Mouse (Mus musculus) yolk sac, embryonic 10.5 days (tissue): Measurements from ENCODE around the gene Pex19.

Experiments used
- DNase-seq: peaks from one replicate; pipeline ENCODE4 v3.0.0-alpha.2; 2017; ENCODE audit warnings: low spot score

The Pex19 gene

DNA sequence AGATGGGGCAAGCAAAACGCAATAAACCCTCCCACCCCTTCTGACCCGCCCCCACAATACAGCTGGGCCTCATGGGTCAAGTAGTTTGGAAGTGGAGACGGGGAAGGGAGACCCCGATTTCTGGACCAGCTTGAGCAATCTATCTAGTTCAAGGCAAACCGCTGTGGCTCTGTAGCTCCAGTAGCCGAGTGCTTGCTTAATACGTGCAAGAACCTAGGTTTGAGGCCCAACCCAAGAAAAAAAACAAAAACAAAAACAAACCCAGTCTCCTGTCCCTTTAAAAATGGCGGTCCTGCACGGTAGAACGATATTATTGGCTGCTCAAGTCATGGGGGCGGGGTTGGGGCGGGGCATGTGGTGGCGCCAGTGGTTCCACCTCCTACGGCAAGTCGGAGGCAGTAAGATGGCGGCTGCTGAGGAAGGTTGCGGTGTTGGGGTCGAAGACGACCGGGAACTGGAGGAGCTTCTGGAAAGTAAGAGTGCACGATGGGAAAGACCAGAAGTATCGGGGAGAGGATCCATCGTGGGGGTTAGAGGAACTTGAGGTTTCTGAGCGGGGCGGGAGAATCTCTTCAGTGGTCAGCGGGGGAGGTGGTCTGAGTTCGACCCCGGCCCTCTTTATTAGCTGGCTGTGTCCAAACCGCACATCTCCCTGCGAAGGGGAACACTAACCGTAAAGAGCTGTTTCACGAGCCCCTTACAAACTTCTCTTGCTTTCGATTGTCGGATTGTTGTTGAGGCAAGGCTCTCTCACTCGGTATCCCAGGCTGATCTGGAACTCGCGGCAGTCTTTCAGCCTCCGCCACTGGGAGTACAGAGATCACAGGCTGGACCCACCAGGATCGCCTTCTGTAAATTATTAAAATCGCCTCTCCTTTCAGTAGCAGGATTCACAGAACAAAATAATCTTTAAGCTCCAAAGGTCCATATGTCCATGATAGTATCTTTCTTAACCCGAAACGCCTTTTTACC, at the start of gene Pex19:
Gene Pex19 (plus strand): TSS at position 380 of the 972 bp plus-strand sequence.
- peak; percentile 93 for DNase-seq

DNA sequence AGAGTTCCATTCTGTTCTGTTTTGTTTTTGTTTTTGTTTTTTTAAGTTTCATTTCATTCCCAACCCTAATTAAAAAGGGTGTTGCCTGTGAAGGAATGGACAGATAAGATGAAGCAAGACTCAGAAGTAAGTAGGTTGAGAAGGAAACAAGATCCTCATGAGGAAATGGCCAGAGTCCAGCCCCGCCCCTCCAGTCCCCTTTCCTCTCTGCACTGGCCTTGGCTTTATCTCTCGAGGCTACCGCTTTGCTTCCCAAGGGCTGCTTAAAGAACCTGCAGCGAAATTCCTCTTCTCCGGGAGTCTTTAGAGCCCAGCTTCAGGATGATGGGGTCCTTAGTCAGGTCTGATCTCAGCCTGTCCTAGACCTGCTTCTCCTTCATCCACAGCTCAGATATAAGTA, 48.6 kb upstream of the Pex19 start:
- DNase-seq = peak; percentile 65

DNA sequence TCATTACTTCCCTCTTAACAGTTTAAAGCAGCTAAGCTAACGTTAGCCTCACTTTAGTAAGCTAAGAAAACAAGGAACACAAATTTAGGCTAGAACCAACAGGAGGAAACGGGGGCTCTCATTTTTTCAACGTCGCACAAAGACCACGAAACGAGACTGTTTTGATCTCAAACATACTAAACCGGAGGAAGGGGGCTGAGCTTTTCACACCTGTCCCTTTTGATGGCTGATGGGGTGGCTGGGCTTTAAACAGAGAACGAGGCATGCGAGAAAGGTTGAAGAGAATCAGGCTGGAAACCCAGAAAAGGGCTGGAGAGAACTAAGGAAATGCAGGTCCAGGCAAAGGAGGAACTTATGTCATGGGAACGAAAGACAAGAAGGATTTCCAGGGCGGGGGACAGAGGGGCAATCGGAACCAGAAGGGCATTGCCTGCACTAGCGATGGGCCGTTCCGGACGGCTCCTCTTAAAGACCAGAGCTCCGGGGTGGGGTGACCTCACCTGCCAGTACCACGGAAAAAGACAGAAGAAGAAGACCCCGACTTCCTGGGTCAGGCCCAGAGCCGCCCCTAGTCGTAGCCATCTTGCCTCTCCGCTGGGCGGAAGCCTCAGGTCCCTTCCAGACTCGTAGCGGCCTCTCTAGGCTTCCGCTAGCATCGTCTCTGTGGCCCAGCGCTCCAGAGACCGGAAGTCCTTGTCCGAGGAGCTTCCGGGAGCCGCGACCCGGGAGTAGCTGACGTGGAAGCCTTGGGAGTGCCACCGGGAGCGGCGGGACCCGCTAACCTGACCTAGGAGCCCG, 44.3 kb upstream of the Pex19 start, which contains the start of the genes Copa and Ncstn:
Gene Copa (plus strand): TSS at position 429 of the 798 bp plus-strand sequence.
Gene Ncstn (minus strand): TSS at position 695 of the 798 bp plus-strand sequence.
- DNase-seq = peak; percentile 95

DNA sequence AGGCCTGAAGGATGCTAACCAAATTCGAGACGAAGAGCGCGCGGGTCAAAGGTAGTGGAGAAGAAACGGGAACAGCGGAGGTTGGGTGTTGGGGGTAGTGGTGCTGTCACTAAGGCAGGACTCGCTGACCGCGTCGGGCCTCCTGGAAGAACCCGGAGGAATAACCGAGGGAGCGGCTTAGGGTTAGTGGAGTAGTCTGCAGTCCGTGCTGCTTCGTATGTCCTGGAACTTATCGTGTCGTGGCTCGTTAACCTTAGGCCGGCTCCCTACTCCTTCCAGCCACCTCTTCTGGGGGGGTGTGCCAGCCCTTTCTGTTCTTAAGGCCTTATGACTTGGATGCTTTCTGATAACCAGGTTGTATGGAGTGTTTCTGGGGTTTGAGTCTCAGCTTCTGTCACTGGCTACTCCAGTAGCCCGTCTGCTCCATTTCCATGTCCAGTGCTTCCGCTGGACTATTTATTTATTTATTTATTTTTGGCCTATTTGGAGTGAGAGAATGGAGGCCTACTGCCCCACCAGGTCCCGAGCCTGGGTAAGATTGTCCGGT, 43.6 kb upstream of the Pex19 start:
- no peak for DNase-seq

DNA sequence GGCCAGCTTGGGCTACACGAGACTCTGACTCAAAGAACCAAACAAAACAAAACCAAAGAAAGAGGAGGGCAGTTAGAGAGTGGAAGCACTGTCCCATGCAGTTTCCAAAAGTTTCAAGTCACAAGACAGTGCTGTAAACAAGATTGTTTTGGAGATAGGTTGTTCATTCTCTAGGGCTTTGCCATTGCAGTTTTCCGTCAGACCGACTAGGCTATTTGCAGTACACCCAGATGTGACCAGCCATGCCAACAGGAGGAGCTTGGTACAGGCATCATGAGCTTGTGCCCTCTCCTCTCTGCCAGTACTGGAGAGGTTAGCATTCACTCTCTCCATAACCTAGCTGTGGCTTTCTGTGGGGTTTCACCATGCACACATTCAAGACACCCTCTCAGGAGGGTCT, 33.0 kb upstream of the Pex19 start:
- DNase-seq = no peak

DNA sequence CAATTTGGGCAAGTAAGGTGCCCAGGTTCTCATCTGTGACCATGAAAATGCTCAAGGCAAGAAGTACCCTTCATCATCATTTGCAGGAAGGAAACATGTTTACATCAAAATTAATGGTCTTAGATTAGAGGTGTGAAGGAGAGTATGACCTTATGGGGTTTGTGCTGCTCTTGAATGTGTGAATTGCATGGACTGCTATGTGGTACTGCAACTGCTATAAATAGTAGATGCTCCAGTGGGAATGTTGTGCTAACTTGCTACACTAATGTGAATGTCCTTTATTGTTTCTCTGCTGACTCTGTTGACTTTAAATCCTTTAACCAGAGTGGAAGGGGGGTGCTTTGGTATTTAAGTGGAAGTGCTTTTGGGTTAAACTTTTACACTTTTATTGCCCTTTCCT, 32.3 kb upstream of the Pex19 start:
- no peak for DNase-seq

DNA sequence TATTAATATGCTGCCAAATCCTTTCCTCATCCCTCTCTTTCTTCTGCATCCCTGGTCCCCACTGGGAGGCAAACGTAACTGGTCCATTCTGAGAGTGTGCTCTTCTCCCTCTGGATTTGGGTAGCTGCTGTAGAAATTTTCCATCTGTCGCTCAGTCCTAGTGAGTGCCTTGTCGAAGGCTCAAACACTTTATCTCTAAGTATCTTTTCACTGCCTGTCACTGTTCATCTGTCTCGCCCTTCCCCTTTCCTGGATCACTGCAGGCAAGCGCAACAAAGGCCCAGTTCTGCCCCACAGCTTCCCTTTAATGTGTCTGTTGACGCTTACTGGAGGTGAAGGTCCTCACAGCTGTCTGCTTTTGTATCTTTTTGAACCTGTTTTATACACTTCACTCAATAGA, 31.4 kb upstream of the Pex19 start:
- no peak for DNase-seq

DNA sequence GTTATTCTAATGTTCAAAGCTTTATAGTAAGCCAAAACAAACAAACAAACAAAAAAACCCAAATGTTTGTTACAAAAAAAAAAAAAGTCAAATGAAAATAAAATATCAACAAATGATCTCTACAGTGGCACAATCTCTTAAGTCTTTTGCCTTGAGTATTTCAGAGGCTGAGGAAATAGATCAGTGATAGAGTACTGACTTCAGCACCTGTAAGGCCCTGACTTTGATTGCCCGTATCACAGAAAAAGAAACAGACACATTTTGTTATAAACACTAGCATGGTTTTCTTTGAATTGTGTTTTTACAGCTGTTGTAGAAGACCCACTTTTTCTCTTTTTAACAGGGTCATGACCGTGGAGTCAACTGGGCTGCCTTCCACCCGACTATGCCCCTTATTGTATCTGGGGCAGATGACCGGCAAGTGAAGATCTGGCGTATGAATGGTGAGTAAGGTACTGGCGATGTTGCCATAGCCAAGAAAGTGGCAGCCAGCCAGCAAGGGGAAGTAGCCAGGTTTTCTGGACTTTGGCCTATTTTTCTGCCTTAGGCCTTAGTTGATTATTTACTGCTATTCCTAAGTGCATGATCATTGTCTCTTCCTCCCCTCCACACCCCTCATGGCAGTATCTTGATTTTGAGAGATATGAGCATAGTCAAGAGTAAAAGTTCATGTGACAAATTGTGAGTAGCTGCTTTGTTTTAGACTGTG, 27.1 kb upstream of the Pex19 start:
- DNase-seq = peak; percentile 73

DNA sequence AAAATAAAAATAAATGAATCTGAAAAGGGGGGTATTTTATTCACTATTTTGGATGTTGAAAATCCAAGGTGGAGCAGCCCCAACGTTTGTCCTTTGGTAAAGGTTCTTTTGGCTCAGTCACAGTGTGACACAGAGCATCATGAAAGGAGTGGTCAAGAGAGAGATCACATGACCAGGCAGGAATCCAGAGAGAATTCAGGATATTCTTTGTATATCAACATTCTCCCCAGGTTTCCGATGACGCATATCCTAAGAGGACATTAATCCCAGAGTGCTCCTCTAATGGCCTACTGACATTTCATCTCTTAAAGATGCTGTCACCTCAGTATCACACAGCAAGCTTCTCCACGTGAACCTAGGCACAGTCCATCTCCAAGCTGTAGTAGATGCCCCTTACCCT, 22.9 kb upstream of the Pex19 start:
- no peak for DNase-seq

DNA sequence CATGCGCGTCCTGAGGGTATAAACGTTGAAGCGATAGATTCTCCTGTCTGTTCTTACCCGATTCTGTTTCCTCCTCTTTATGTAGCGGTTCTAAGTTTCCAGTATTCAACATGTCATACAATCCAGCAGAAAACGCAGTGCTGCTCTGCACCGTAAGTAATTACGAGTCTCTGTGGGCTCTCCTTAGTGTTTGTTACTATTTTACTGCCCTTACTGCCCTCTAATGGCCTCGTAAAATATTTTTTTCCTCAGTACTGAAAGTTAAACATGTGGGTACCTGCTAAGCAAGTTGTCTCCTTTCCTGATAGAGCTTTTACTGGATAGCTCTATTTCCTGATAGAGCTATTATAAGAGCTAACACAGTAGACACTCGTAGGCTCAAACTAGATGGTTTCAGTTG, 21.5 kb upstream of the Pex19 start:
- DNase-seq = no peak

DNA sequence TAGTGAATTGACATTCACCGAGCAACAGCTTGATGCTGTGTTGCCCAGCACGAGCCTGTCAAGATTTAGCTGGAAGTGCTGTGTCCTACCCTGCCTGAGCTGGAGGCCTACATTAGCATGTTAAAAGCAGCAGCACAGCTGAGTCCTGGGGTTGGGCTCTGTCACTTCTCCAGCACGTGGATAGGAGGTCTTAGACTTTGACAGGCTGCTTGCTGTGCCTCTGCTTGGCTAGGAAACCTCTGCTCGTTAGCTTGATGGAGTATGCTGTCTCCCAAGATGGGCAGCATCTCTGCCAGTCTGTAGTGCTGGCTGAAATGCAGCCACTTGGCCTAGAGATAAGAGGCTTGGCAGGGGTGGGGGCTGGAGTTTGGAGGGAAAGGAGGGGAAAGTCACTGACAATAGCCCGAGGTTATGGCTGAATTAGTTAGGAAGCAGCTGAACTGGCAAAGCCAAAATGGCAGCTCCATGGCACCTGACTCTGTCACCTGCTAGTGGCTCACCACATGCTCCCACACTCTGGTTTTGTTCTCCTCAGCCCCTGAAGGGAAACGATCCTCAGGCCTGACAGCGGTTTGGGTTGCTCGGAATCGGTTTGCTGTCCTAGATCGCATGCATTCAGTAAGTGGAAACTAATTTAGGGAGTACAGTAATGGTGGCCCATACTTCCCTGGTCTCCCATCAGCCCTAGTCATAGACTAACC, 18.6 kb upstream of the Pex19 start:
- DNase-seq = no peak

DNA sequence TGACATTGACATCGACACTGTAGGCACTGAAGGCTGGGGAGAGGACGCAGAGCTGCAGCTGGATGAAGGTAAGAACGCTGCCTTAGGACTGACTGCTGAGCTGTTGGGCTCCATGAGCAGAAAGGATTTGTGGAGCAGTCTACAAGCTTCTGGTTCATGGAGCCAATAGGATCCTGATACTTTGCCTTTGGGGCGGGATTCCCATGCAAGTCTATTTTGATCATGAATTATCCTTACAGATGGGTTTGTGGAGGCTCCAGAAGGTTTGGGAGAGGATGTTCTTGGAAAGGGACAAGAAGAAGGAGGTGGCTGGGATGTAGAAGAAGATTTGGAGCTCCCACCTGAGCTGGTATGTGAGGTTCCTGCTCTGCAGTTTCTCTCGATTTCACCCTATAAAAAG, 9.6 kb upstream of the Pex19 start:
- no peak for DNase-seq

DNA sequence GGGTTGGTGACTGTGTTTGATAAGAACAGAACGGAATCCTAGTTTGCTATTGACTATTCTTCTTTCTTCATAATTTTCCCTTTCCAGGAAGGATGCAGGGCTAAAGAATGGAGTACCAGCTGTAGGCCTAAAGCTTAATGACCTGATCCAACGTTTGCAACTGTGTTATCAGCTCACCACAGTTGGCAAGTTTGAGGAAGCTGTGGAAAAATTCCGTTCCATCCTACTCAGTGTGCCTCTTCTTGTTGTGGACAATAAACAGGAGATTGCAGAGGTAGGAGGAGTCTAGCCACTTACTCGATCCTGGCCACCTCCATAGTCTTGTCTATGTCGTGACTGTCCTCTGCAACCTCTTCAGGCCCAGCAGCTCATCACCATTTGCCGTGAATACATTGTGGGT, 7.5 kb upstream of the Pex19 start:
- no peak for DNase-seq

DNA sequence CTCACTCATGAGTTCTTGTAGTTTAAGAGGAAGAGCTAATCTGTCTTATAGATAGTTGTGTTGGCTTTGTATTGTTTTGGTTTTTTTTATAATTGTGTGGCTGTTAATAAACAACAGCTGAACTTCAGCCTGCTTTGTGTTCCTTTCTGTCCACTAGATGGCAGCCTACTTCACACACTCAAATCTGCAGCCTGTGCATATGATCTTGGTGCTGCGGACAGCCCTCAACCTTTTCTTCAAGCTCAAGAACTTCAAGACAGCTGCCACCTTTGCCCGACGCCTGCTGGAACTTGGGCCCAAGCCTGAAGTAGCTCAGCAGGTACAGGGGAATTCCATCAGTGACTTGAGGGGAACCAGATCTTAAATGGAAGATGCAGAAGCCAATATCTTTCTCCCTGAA, 6.8 kb upstream of the Pex19 start:
- no peak for DNase-seq

DNA sequence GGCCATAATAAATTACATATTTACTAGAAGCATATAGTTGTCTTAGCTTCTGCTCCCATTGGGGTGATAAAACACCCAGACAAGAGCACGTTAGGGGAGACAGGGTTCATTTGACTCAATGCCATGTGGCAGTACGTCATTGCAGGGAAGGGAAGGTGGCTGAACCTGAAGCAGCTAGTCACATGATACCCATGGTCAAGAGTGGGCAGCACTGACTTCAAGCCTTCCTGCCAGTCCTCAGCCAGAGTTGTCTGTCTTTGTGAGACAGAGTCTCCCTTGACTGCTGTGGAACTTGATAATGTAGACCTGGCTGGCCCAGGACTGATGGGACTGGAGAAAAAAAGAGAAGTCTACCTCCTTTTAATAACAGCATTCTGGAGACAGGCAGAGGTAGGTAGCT, 3.9 kb upstream of the Pex19 start:
- no peak for DNase-seq

DNA sequence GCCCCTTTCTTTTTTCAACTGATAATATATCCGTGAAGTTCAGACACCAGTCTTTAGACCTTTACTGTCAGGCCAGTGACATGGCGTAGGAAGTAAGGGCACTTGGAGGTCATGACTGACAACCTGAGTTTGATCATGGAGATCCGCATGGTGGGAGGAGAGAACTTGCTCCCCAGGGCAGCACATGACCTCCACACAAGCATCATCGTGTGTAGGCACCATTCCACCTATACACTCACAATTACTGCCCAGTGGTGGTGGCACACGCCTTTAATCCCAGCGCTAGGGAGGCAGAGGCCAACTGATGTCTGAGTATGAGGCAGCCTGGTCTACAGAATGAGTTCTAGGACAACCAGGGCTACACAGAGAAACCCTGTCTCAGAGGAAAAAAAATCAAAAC, 2.0 kb upstream of the Pex19 start:
- DNase-seq = no peak

DNA sequence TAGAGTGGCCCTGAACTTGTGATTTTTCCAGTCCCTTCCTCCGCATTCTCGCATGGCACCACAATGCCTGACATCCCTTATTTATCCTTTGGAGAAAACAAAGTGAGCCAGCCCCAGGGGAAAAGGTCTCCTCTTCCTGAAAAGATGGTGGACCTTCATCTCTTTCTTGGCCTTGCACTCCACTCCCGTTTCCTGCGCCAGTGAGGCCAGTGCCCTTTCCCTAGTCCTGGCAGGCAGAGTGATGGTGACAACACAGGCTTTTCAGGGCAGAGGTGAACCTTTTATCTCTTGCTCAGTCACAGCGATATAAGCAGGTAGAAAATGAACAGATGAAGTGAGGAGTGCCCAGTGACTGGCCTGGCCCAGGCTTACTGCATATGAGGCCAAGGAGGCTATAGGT, 932 bp downstream of the Pex19 start:
- DNase-seq = peak; percentile 25

DNA sequence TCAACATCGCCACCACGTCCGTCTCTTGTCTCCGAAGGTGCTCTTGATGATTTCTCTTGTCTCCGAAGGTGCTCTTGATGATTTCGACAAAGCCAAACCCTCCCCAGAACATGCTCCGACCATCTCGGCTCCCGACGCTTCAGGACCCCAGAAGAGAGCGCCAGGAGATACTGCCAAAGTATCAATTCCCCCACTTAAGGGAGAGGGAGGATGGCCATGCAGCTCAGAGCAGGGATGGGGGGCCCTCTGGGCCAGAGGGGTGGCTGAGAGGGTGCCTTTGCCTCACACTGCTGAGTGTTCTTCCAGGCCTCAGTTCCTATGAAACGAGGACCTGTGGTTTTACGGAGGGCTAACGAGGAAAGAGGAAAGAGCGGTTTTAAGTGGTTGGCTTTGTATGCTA, 2.0 kb downstream of the Pex19 start:
- no peak for DNase-seq

DNA sequence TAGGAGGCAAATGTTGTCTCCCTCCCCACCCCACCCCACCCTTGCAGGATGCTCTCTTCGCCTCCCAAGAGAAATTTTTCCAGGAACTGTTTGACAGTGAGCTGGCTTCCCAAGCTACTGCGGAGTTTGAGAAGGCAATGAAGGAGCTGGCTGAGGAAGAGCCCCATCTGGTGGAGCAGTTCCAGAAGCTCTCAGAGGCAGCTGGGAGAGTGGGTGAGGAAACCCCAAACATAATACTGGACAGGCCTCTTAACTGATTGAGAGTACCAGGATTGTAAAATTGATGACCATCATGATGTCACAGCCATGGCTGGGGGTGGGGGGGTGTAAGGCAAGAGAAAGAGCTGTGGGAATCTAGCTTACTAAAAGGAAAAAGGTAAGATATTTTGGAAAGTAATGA, 2.6 kb downstream of the Pex19 start:
- no peak for DNase-seq

DNA sequence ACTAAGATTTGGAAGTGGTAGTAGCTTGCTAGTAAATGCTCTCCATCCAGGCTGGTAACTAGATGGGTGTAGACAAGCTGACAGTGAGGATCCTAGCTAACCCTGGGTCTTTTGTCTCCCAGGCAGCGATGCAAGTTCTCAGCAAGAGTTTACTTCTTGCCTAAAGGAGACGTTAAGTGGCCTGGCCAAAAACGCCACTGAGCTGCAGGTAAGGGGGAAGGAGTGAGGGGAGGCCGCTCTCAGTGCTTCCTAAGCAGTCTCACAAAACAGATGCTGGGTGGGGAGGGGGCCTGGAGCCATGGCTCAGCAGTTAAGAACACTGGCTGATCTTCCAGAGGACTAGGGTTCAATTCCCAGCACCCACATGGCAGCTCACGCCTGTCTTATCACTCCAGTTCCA, 3.2 kb downstream of the Pex19 start:
- no peak for DNase-seq

DNA sequence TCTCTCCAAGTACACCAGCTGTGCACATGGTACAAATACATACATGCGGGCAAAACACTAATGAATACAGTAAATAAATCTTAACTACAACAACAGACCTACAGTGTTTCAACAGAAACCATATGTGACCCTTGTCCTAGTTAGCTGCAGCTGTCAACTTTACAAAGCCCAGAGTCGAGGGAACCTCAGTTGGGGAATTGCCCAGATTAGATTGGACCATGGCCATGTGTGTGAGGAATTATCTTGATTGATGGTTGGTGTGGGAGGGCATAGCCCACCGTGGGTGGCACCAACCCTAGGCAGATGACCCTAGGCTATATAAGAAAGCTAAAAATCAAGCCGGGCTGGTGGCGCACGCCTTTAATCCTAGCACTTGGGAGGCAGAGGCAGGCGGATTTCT, 5.8 kb downstream of the Pex19 start:
- no peak for DNase-seq
